Mouse (Mus musculus) hindbrain, embryonic 15.5 days (tissue): ENCODE measurements around the gene Bean1. TPM values are rescaled to one million over a fixed set of nuclear protein-coding genes. Genes with fewer than 3 reads are reported as not detected.

Experiments
- ATAC-seq: fragments of 200-750 bp; cut with Nextera tagmentation; 2 replicates; pipeline ENCODE4 v1.8.0; 2017; ENCODE audit warnings: low read depth, moderate number of reproducible peaks, moderate TSS enrichment; ENCODE audit not compliant: low FRiP score
- H3K27ac ChIP-seq: fragments of 300-500 bp; sonication (generic); replicated peaks from 2 replicates; pipeline ENCODE4 v1.5.1; 2015; ENCODE audit warnings: mild to moderate bottlenecking, inconsistent platforms
- H3K27me3 ChIP-seq: fragments of 300-500 bp; sonication (generic); 2 replicates; pipeline ENCODE4 v1.6.1; 2015; ENCODE audit warnings: control low read depth, inconsistent platforms
- H3K36me3 ChIP-seq: fragments of 300-500 bp; sonication (generic); 2 replicates; pipeline ENCODE4 v1.6.1; 2015; ENCODE audit warnings: control low read depth, inconsistent platforms
- H3K4me1 ChIP-seq: fragments of 300-500 bp; sonication (generic); replicated peaks from 2 replicates; pipeline ENCODE4 v1.6.1; 2015; ENCODE audit warnings: control low read depth, inconsistent platforms
- H3K4me2 ChIP-seq: fragments of 300-500 bp; sonication (generic); 2 replicates; pipeline ENCODE4 v1.6.1; 2015; ENCODE audit warnings: moderate library complexity, mild to moderate bottlenecking, inconsistent platforms
- H3K4me3 ChIP-seq: fragments of 300-500 bp; sonication (generic); 2 replicates; pipeline ENCODE4 v1.5.1; 2015; ENCODE audit warnings: mild to moderate bottlenecking, inconsistent platforms
- H3K9ac ChIP-seq: fragments of 300-500 bp; sonication (generic); 2 replicates; pipeline ENCODE4 v1.6.1; 2015; ENCODE audit warnings: inconsistent platforms
- H3K9me3 ChIP-seq: fragments of 300-500 bp; sonication (generic); 2 replicates; pipeline ENCODE4 v1.6.1; 2016; ENCODE audit warnings: control low read depth, inconsistent platforms
- WGBS: fragments of 180-500 bp; shearing (Covaris S2); methylation state at CpG from one replicate; pipeline ENCODE4 v1.1.7; 2015; 5-methylcytosine and 5-hydroxymethylcytosine counted together
- polyA plus RNA-seq: library from polyadenylated mRNA; unstranded; fragments of >200 nt; fragmentation: Nextera tagmentation; extraction: Ambion mirVana; gene quantifications from 2 replicates; pipeline ENCODE4 v1.2.1, GENCODE M21; 2015

Bean1 gene
- polyA plus RNA-seq, 1 experiment from 2014 or later, result 7.4 TPM

- Histone ChIP-seq H3K27me3 (peaks cover 8% of the 10 kb centered on the region; the same call in 1 of the 2 replicates), H3K27ac (no peak overlapping the region), H3K4me2 (no peak overlapping the region), H3K9ac (no peak overlapping the region), H3K9me3 (no peaks in the 10 kb centered on the region), H3K4me3 (no peak overlapping the region), H3K4me1 (no peaks in the 10 kb centered on the region; the same call in 1 of the 2 replicates), H3K36me3 (no peaks in the 10 kb centered on the region)
- ATAC-seq, result no peak
- 83% methylated on average over 4 of the region's 4 CpGs for WGBS
These were observed 6.8 kb downstream of the Bean1 start for GRCm38 (mm10) chr8:104177054-104177453.

GRCm38 (mm10) chr8:104184905-104185304, 14.7 kb downstream of the Bean1 start:
- Histone ChIP-seq H3K4me1 (no peaks in the 10 kb centered on the region), H3K4me2 (no peak overlapping the region), H3K9ac (no peak overlapping the region), H3K4me3 (no peak overlapping the region), H3K27me3 (no peaks in the 10 kb centered on the region), H3K27ac (no peak overlapping the region), H3K9me3 (no peaks in the 10 kb centered on the region), H3K36me3 (no peaks in the 10 kb centered on the region)
- no peak for ATAC-seq
- WGBS, result 24% methylated on average over 6 of the region's 6 CpGs

DNA sequence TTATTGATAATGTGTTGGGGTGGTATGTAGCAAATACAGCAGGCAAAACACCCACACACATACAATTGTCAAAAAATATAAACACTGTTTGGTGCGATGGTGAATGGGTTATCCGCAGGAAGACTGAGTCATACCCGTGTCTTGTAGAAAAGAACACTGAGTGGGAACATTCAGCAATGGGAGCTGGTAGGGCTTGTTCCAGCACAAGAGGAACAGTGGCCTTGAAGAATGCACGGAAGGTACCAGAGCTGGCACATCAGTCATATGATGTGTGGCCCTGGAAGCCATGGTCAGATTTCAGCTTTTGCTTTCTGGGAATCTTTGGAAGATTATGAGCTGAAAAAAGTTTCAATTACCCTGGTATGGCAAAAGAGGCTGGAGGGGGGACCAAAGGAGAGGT, 16.6 kb downstream of the Bean1 start:
- Histone ChIP-seq H3K4me3 (no peak overlapping the region), H3K27ac (no peak overlapping the region), H3K4me2 (no peak overlapping the region), H3K36me3 (no peaks in the 10 kb centered on the region), H3K9me3 (no peaks in the 10 kb centered on the region), H3K27me3 (no peaks in the 10 kb centered on the region), H3K4me1 (peaks cover 3% of the 10 kb centered on the region; the same call in 1 of the 2 replicates), H3K9ac (no peak overlapping the region)
- 92% methylated on average over 4 of the region's 4 CpGs for WGBS
- no peak for ATAC-seq

DNA sequence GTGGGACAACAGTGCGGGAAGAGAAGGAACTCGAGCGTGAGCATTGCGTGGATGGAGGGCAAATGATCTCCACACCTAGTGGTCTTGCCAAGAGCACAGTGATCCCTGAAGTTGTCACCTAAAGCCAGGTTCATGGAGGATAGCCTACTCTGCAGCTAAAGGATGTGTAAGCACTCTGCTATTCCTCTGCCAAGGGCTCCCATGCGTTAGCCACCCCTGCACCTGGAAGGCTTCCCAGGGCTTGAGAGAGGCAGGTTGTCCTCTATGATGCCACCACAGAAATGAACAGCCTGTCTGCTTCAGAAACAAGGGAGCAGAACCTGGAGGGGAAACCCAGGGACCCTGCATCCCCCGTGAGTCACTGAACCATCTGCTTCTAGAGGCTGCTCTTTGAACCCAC, 17.4 kb downstream of the Bean1 start:
- Histone ChIP-seq H3K9me3 (no peaks in the 10 kb centered on the region), H3K27me3 (no peaks in the 10 kb centered on the region), H3K27ac (no peak overlapping the region), H3K4me2 (no peak overlapping the region), H3K36me3 (no peaks in the 10 kb centered on the region), H3K4me3 (no peak overlapping the region), H3K9ac (no peak overlapping the region), H3K4me1 (peaks cover 3% of the 10 kb centered on the region; the same call in 1 of the 2 replicates)
- 85% methylated on average over 6 of the region's 6 CpGs for WGBS
- ATAC-seq, result no peak

DNA sequence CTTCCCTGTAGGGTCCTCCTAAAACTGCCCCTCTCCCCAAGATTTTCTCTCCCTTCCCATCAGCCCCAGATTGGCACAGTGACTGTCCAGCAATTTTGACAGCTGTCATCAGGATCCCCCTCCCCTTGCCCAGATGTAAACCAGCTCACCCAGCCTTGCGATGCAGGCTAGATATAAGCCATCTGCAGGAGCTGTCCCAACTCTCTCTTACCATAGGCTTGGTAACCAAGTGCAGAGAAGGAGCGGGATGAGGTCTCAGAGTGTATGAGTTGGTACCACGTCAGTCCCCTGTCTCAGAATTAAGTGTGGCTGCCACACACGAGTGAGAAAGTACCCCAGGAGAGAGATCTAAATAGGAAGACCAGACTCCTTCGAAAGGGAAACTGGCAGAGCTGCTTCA, 18.2 kb downstream of the Bean1 start:
- H3K27ac ChIP-seq, result no peak overlapping the region
- ATAC-seq, result no peak
- no peaks in the 10 kb centered on the region for H3K36me3 ChIP-seq
- no peaks in the 10 kb centered on the region for H3K9me3 ChIP-seq
- H3K4me1 ChIP-seq, result peaks cover 3% of the 10 kb centered on the region; the same call in 1 of the 2 replicates
- H3K4me3 ChIP-seq, result no peak overlapping the region
- H3K27me3 ChIP-seq, result no peaks in the 10 kb centered on the region
- H3K9ac ChIP-seq, result no peak overlapping the region
- H3K4me2 ChIP-seq, result no peak overlapping the region
- WGBS, result 73% methylated on average over 5 of the region's 5 CpGs

DNA sequence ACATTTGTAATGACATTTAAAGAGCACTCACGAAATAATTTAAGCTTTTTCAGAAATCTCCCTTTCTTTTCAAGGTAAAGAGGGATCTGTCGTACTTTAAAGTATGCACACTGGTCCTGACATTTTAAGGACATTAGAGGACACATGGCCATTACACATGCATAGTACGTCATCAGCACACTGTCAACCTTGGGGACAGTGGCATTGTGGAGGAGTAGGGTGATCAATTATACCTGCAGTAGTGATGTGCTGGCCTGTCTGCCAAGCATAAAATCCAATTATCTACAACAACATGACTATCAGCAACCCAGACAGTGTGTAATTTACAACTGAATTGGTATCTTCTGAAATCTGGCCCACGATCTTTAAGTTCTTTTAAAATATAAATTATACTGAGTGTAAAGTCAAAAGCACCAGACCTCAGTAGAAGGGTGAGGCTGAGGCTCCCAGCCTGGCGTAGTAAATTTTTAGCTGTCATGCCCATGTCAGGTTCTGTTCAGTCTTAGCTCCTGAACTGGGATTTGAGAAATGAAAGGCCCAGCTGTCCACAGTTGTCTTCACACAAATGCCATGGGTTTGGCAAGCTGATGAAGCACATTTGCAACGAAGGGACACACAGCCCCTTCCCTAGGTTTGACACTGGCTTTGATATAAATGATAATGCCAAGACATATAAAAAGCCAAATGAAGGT, 20.7 kb downstream of the Bean1 start:
- Histone ChIP-seq H3K9ac (no peak overlapping the region), H3K4me2 (no peak overlapping the region), H3K27ac (0 out of 2 replicates have a peak overlapping the region, but pooled peaks have one; percentile 23), H3K9me3 (no peaks in the 10 kb centered on the region), H3K36me3 (no peaks in the 10 kb centered on the region), H3K4me3 (no peak overlapping the region), H3K4me1 (peaks cover 3% of the 10 kb centered on the region; the same call in 1 of the 2 replicates), H3K27me3 (no peaks in the 10 kb centered on the region)
- WGBS, result 51% methylated on average over 6 of the region's 6 CpGs
- ATAC-seq, result 0 out of 2 replicates have a peak, but pooled peaks have one; percentile 15

DNA sequence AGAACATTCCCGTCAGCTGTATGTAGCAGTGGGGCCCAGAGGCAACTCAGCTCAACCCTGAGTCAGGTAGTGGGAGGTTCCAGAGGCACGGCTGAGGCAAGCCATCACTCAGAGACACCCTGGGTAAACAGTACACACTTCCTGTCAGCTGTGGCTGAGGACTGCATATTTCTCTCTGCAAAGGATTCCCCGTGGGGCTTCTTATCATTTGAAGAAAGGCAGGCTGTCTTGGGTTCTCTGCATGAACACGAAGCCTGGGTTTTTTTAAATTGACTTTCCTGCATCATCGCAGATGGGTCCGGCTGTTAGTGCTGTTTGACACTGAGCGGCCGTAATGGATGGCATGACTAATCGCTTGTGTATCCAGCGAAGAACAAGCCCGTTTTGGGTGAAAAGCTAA, 21.3 kb downstream of the Bean1 start:
- Histone ChIP-seq H3K36me3 (no peaks in the 10 kb centered on the region), H3K9ac (no peak overlapping the region), H3K4me3 (no peak overlapping the region), H3K27me3 (no peaks in the 10 kb centered on the region), H3K4me2 (no peak overlapping the region), H3K27ac (0 out of 2 replicates have a peak overlapping the region, but pooled peaks have one; percentile 23), H3K9me3 (no peaks in the 10 kb centered on the region), H3K4me1 (peaks cover 3% of the 10 kb centered on the region; the same call in 1 of the 2 replicates)
- WGBS, result 16% methylated on average over 11 of the region's 11 CpGs
- peak; percentile 79 for ATAC-seq

DNA sequence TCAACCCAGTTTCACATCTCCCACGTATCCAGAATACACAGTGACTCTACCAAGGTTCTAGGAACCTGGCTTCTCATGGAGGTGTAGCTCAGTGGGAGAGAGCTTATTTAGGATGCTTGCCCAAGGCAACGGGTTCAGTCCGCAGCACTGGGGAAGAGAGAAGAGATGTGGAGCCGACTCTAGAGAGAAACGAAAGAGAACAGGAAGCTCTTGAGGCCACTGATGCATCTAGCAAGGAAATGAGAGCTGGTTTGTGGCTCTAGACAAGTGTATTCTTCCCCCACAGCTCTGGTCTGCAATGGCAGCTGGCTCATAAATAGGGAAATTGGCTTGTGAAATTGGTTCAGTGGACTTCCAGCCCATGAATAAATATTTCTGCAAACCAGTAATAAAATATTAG, 29.6 kb downstream of the Bean1 start:
- no peaks in the 10 kb centered on the region for H3K27me3 ChIP-seq

GRCm38 (mm10) chr8:104201622-104202021, 31.4 kb downstream of the Bean1 start:
- H3K4me1 ChIP-seq, result no peaks in the 10 kb centered on the region
- H3K36me3 ChIP-seq, result no peaks in the 10 kb centered on the region
- no peaks in the 10 kb centered on the region for H3K9me3 ChIP-seq
- no peak for ATAC-seq
- H3K9ac ChIP-seq, result no peak overlapping the region
- no peak overlapping the region for H3K27ac ChIP-seq
- no peak overlapping the region for H3K4me3 ChIP-seq
- 84% methylated on average over 3 of the region's 3 CpGs for WGBS
- no peaks in the 10 kb centered on the region for H3K27me3 ChIP-seq
- H3K4me2 ChIP-seq, result no peak overlapping the region

More for the DNA sequence above, 29.6 kb downstream of the Bean1 start:
- ATAC-seq, result no peak
- H3K36me3 ChIP-seq, result no peaks in the 10 kb centered on the region
- no peaks in the 10 kb centered on the region for H3K9me3 ChIP-seq
- no peaks in the 10 kb centered on the region for H3K4me1 ChIP-seq
- no peak overlapping the region for H3K27ac ChIP-seq
- WGBS, result 76% methylated on average over 5 of the region's 5 CpGs
- no peak overlapping the region for H3K4me3 ChIP-seq
- H3K4me2 ChIP-seq, result no peak overlapping the region
- H3K9ac ChIP-seq, result no peak overlapping the region

GRCm38 (mm10) chr8:104202320-104202719, 32.1 kb downstream of the Bean1 start:
- Histone ChIP-seq H3K9ac (no peak overlapping the region), H3K4me2 (no peak overlapping the region), H3K36me3 (no peaks in the 10 kb centered on the region), H3K27ac (no peak overlapping the region), H3K4me3 (no peak overlapping the region), H3K9me3 (no peaks in the 10 kb centered on the region), H3K27me3 (no peaks in the 10 kb centered on the region), H3K4me1 (no peaks in the 10 kb centered on the region)
- WGBS, result 89% methylated on average over 4 of the region's 4 CpGs
- ATAC-seq, result no peak

GRCm38 (mm10) chr8:104205292-104205691, 35.0 kb downstream of the Bean1 start:
- 38% methylated on average over 3 of the region's 3 CpGs for WGBS
- no peaks in the 10 kb centered on the region for H3K36me3 ChIP-seq
- ATAC-seq, result peak; percentile 69; the same call in 1 of the 2 replicates
- 0 out of 2 replicates have a peak, but pooled peaks cover 5% of the 10 kb centered on the region for H3K9me3 ChIP-seq
- no peaks in the 10 kb centered on the region for H3K27me3 ChIP-seq
- H3K9ac ChIP-seq, result no peak overlapping the region
- no peak overlapping the region for H3K4me2 ChIP-seq
- no peaks in the 10 kb centered on the region for H3K4me1 ChIP-seq
- H3K4me3 ChIP-seq, result no peak overlapping the region
- H3K27ac ChIP-seq, result no peak overlapping the region

DNA sequence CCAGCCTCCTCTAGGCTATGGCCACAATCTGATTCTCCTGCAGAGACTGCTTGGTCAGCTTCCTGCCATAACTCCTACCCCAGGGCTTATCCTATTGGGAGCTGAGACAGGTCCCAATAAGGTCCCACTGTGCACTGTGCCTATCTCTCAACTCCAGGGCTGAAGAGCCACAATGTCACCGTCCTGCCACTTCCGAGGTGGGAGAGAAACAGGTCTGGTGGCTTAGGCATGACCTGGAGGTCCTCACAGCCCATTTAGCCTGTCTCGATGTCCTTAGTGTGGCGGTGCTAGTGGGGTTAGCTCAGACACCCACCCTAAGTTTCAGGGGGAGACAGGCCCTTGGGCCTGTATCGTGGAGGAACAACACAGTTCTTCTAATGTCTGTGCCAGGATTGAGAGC, 47.4 kb downstream of the Bean1 start:
- Histone ChIP-seq H3K9ac (no peak overlapping the region), H3K36me3 (no peaks in the 10 kb centered on the region; the same call in 1 of the 2 replicates), H3K9me3 (no peaks in the 10 kb centered on the region), H3K27me3 (no peaks in the 10 kb centered on the region), H3K4me1 (no peaks in the 10 kb centered on the region), H3K27ac (no peak overlapping the region), H3K4me2 (no peak overlapping the region), H3K4me3 (no peak overlapping the region)
- ATAC-seq, result no peak
- WGBS, result 93% methylated on average over 5 of the region's 5 CpGs
